Mouse (Mus musculus): ENCODE results near the gene Vinac1. TPM values are rescaled to one million over a fixed set of nuclear protein-coding genes. Genes with fewer than 3 reads are reported as not detected.

Vinac1 gene
- total RNA-seq (2021), result under 1 TPM in 1 of 2 experiments, not detected in 1; 0.26 TPM

DNA sequence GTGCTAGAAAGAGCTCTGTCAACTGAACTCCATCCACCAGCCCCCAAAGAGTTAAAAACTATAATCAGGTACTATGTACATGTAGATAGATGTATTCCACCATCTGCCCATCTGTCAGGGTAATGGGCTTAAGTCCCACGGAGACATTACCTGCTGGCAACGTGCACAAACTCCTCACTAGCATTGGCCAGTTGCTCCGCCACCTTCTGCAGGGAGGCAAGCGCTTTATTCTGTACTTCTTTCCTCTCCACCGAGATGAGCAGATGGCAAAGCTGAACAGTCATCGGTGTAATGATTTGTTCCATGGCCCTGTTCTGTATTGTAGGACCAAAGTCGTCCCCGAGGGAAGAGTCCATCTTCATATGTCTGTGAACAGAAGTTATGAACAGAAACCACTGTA, at the start of gene Vinac1:
Vinac1 (minus strand) TSS at position 362 of the 400 bp plus-strand sequence.
- no peak for DNase-seq (ENCODE audit: extremely low spot score in 1 of 2, low spot score in 2 of 2)

DNA sequence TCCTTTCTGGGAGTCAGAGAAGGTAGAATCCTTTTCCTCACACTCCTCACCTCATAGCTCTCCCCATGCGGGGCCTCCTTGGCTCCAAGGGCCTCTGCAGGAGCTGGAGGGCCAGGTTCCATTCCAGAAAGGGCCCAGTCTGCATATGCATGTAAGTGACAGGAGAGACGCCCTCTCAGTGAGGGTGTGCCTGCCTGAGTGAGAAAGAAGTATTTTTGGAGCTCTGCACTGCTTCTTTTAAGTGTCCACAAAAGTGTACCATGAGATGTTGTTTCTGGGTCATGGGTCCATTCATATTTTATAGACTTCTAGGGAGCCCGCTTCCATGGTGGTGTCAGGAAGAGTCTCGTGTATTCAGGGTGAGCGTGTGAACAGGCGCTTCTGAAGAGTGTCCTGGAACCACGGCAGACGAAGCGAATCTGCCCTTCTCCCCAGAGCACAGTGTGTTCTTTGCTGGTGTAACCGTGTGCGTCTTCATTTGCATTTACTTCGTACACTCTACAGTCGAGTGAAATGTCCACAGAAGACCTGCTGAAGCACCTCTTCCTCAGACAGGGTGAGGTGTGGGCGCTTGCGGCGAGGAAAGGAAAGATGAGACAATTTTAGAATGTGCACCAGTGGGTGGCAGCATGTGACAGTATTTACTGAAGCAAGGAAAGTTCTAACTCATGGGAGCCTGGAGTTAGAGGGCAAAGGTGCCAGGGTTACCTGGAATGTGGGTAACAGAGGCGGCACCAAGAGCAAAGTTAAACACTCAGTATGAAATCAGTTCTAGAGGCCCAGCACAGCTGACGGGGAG, 46.2 kb upstream of the Vinac1 start:
- intact Hi-C loops (cut with DNase I), result no loop called here
- DNase-seq (ENCODE audit: extremely low spot score in 1 of 2, low spot score in 2 of 2), result no peak

More for the DNA sequence above, at the start of gene Vinac1:
- intact Hi-C loops (cut with DNase I), result no loop called here

DNA sequence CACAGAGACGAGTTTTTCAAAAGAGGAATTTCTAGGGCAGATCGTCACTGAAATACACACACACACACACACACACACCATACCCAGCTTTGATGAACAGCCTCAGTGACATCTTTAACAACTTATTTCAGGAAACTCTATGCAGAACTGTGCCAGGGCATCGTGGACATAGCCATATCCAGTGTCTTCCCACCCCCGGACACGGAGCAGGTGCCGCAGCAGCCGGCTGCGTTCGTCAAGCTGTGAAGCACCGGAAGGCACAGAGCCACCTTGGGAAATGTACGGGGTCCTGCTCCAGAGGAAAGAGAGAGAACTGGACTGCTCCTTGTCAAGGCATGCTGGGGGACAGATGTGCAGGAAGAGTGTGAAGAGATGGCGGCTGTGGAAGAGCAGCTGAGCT, 44.8 kb upstream of the Vinac1 start:
- intact Hi-C loops (cut with DNase I), result no loop called here
- no peak for DNase-seq (ENCODE audit: extremely low spot score in 1 of 2, low spot score in 2 of 2)

DNA sequence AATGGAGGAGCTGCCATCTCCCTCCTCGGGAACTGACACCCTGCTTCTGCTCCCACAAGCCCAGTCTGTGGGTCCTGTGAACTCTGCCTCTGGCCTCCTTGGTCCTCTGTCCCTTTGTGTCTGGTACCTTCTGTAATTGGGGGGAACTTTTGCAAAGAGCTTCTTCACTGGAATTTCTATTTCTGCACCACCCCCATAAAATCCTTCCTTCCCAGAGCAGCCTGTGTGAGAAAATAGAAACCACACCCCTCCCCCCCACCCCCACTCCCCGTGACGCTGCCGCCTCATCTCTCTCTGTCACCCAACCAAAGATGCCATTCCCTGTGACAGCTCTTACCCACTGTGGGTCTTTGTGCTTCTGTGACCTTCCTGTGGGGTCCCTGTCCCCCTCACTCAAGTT, 42.4 kb upstream of the Vinac1 start:
- intact Hi-C loops (cut with DNase I), result no loop called here
- no peak for DNase-seq (ENCODE audit: extremely low spot score in 1 of 2, low spot score in 2 of 2)

DNA sequence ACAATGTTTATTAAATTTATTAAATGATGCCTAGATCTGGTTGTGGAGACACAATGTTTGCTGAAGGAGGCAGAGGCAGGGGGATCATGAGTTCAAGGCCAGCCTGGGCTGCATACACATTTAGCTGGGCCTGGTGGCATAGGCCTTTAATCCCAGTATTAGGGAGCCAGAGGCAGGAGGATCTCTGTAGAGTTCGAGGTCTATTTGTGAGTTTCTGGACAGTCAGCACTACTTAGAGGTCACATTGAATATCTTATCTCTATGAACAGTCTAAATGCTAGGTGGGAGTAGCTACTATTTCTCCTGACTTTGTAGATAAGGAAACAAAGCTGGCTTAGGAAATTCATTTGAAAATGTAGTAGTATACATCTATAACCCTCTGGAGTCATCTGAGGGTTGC, 39.5 kb upstream of the Vinac1 start:
- no peak for DNase-seq (ENCODE audit: extremely low spot score in 1 of 2, low spot score in 2 of 2)
- intact Hi-C loops (cut with DNase I), result no loop called here

DNA sequence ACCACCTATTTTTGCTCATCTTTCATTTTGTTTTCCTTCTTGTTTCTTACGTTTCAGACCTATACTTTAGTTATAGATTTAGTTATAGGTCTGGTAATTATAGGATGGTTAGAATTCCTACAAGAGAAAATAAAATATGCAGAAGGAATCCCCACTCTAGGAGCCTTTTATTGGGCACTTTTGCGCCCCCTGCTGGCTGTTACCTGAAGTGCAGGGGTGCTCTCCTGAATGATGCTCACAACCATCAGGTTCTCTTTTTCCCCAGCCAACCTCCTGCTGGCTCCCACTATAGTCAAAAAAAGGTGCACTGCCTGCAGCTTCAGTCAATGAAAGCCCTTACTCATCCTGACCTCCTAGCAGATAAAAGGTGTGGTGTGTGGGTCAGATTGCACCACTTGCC, 37.0 kb upstream of the Vinac1 start:
- intact Hi-C loops (cut with DNase I), result no loop called here
- no peak for DNase-seq (ENCODE audit: extremely low spot score in 1 of 2, low spot score in 2 of 2)

DNA sequence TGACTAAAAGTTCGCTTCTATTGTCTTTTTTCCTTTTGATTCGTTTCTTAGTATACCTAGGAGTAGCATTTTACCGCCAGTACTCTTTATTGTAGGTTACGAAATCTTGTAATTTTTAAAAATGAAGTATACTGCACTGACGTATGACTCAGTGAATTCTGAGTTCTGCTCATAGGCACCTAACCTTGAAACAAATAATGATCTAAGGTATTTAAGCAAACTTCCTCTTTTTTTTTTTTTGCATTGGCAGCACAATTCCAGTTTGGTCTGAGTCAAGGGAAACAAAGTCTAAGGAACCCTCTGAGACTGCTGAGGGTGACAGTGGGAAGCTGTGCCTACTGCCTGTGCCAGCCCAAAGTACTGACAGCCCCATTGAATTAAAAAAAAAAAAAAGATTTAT, 35.5 kb upstream of the Vinac1 start:
- intact Hi-C loops (cut with DNase I), result no loop called here
- no peak for DNase-seq (ENCODE audit: extremely low spot score in 1 of 2, low spot score in 2 of 2)

DNA sequence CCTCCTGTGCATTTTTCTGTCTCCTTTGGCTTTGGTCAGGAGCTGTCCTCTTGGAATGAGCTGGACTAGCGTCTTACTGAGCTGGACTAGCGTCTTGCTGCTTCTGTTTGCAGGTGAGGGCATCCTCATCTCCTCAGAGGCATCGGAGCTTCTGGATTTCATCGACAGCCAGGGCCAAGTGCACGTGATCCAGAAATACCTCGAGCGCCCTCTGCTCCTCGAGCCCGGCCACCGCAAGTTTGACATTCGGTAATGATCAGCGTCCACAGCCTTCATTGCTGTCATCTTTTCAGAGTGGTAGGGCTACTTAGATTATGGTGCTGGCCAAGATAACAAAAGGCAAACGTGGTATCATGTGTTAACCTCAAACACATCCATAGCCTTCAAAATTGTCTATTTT, 33.1 kb upstream of the Vinac1 start:
- intact Hi-C loops (cut with DNase I), result no loop called here
- DNase-seq (ENCODE audit: extremely low spot score in 1 of 2, low spot score in 2 of 2), result no peak

DNA sequence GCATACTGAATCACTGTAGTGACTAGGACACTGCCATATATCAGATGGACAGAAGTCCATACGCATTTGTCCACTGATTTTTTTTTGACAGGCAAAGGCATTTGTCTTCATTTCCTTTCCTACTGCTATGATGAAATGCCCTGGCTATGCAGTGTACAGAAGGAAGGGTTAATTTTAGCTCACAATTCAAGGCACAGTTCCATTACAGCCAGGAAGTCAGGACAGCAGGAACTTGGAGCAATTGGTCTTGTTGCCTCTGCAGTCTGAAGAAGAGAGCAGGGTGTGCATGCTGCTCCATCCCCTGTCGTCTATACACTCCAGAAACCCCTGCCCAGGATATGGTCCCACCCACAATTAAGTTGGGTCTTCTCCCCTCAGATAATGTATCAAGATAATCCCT, 31.2 kb upstream of the Vinac1 start:
- no peak for DNase-seq (ENCODE audit: extremely low spot score in 1 of 2, low spot score in 2 of 2)
- intact Hi-C loops (cut with DNase I), result no loop called here

DNA sequence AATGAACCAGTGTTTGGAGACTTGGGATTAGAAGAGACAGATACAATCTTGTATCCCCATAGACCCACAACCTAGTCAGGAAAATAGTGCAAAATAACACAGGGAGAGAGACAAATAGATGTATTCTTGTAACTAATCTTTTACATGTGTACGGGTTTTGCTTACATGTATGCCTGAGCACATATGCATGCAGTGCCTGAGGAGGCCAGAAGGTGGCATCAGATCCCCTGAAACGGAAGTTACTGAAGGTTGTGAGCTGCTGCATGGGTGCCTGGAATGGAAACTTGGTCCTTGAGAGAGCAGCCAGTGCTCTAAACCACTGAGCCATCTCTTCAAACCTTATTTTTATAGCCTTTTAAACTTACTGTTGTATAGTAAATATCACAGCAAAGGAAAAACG, 30.3 kb upstream of the Vinac1 start:
- intact Hi-C loops (cut with DNase I), result no loop called here
- DNase-seq (ENCODE audit: extremely low spot score in 1 of 2, low spot score in 2 of 2), result no peak

DNA sequence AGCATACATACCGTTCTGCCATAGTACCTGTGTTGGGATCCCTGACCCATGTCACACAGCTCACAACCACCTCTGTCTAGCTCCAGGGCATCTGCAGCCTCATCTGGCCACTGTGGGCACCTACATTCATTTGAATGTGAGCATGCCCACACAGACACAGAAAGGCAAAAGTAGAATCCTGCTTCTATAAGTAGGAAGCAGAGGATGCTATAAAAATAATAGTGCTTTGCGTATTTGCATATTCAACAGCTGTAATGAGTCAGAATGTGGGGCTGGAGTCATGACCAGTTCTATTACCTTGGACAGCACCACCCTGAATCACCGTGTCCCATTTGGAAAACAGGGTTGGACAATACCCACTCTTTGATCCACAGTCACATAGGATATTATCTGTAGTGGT, 22.3 kb upstream of the Vinac1 start:
- intact Hi-C loops (cut with DNase I), result no loop called here
- no peak for DNase-seq (ENCODE audit: extremely low spot score in 1 of 2, low spot score in 2 of 2)

DNA sequence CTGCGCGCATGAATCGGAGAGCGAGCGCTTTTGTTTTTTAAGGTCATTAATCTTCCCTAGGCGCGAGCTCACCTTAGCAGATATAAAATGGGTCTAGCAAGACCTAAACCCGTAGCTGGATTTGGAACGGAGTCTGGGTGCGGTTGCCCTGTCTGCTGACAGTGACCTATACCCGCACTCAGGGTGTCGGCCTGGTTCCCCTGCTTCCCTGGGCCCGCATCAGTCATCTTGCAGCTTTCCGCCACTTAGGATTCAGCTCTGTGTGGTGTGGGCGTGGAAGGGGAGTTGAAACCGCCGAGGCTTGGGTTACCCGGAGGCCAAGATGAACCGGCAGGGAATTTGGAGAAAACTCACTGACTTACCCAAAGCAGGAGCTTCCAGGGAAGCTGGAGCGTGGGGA, 18.4 kb upstream of the Vinac1 start:
- intact Hi-C loops (cut with DNase I), result no loop called here
- peak; percentile 38 to 73 for DNase-seq (ENCODE audit: extremely low spot score in 1 of 2, low spot score in 2 of 2)

DNA sequence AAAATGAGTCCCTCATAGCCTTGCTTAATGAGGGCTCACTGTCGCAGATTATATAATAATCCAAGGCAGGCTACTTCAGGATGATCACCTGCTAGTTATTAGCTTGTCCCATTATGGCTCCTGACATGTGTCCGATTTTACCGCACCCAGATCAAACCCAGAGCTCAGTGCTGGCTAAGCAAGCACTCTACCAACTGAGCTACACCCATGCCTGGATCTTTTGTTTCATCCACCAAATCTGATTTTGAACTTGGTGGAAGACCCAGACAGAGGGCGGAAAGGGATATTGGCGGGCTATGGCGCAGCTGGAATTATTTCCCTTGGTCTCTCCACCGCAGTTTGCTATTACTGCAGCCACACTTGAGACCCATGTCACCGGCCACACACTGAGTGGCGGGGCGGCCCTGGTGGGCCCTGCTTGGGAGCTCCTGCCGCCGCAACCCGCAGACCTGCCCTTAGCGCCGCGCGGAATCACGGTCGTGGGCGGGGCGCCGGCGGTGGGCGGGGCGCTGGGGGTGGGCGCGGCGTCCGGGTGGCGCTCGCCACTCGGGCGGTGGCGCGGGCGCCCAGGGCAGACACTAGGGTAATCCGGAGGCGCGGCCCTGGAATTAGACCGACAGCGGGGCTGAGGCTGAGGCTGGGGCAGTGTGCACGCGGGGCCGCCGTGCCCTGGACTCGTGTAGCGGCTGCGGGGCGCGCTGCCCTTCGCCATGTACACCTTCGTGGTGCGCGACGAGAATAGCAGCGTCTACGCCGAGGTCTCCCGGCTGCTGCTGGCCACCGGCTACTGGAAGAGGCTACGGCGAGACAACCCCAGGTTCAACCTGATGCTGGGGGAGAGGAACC, 17.7 kb upstream of the Vinac1 start, which contains the start of gene Ttl:
Ttl (plus strand) TSS at position 506 of the 846 bp plus-strand sequence.
- intact Hi-C loops (cut with DNase I), result no loop called here
- peak; percentile 33 to 84 for DNase-seq (ENCODE audit: extremely low spot score in 1 of 2, low spot score in 2 of 2)

DNA sequence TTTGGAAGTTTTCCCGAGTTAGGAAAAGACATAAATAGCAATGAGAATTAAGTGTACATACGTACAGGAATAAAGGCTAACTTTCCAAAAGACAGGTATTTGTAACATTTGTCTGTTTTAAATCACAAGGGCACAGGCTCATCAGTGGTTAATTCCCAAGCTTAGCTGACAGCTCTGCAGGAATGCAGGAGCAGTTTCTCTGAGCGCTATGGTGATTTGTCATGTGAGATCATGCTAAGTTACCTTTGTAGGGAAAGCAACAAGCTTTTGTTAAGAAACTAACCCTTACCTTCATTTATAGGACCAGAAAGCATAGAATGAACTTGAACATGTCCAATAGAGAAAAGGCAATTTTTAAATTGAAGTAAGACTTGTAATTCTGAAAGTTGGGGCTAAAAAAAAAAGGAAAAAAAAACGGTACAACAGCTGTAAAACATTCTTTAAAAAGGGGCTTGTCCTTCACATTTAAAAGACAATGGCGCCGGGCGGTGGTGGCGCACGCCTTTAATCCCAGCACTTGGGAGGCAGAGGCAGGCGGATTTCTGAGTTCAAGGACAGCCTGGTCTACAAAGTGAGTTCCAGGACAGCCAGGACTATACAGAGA, 13.6 kb upstream of the Vinac1 start:
- intact Hi-C loops (cut with DNase I), result no loop called here
- DNase-seq (ENCODE audit: extremely low spot score in 1 of 2, low spot score in 2 of 2), result no peak

DNA sequence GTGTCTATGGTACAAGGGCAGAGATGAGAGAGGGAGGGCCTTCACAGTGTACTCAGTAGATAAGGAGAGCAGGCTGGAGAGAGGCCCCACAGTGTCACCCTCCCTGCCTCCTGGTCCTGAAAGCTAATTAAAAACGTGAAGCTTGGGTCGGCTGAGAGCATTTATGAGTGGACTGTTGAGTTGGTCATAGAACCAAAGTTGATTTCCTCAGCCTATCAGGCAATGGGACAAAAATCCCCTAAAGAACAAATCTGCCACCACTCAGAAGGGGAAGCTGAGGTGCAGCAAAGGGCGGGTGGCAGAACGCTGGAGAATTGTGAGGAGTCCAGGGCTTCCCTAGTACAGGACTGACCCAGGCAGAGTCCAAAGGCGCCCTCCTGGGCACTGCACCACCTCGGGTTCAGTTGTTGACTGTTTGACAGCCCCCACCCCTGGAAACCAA, 10.0 kb upstream of the Vinac1 start:
- intact Hi-C loops (cut with DNase I), result no loop called here
- DNase-seq (ENCODE audit: extremely low spot score in 1 of 2, low spot score in 2 of 2), result no peak

DNA sequence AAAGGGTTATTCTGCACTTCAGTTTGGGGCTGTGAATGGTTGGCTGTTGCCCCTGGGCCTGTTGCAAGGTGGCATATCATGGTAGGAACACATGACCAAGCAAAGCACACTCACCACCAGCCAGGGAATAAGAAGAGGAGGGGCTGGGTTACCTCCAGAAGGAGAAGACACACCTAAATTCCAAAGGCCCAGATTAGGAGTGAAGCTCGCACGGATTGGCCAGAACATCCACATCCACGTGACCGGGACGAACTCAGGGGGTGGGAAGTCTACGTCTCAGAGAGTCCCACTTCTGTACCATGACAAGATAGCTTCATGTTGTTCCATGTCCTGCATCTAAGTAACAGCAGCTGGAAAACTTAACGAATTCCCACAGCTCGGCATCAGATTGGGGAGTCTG, 9.3 kb upstream of the Vinac1 start:
- DNase-seq (ENCODE audit: extremely low spot score in 1 of 2, low spot score in 2 of 2), result no peak
- intact Hi-C loops (cut with DNase I), result no loop called here

DNA sequence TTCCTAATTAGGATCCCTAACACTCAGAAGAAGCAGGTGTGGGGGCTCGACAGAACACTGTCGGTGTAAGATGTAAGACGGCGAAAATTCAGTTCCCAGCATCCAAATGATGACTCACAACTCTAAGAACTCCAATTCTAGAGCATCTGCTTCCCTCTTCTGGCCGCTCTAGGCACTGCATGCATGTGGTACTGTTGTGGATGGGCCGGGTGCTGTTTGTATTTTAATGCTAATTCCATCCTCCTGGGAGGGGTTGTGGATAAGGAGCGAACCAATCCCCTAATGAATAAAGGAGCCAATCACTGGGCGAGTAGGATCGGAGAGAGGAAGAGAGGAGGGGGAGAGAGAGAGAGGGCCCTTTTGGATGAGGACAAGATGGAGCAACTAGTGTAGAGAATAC, 8.6 kb upstream of the Vinac1 start:
- DNase-seq (ENCODE audit: extremely low spot score in 1 of 2, low spot score in 2 of 2), result no peak
- intact Hi-C loops (cut with DNase I), result no loop called here

DNA sequence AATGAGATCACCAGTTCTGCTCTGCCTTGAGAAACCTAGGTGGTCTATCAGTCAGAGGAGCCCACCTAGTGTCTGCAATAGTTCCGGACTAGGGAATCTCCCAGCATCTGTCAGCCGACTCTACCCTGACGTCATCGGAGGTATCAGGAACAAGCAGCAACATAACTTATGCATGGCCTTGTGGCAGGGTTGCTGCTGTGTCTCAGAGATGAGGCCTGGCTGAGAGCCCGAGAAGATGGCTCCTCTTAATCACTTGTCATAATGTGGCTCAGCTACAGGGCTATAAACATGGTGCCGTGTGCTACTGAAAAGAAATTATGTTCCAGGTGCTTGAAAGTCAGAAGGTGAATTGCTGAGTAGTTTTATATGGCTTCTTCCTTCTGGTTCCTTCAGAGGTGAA, 7.8 kb upstream of the Vinac1 start:
- intact Hi-C loops (cut with DNase I), result no loop called here
- no peak for DNase-seq (ENCODE audit: extremely low spot score in 1 of 2, low spot score in 2 of 2)

DNA sequence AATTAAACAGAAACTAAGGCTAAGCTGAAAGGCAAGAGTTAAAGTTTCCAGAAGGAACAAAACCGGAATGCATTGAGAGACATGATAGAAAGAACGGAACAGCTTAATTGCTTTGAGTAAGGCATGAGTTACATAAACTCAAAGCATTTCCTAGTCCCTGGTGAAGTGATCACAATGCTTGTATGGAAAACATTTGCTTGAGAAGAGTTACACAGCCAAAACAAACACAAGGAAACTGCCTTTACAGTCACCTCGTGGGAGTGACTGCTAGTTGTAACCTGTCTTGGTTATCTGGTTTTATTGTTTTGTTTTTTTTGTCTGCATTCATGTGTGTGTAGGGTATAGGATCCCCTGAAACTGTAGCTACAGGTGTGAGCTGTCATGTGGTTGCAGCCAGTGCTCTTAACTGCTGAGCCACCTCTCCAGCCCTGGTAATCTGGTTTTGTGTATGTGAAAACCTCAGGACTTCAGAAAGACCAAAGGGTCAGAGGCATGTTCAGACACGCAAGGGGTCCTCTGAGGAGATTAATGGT, 4.5 kb upstream of the Vinac1 start:
- no peak for DNase-seq (ENCODE audit: extremely low spot score in 1 of 2, low spot score in 2 of 2)
- intact Hi-C loops (cut with DNase I), result no loop called here

DNA sequence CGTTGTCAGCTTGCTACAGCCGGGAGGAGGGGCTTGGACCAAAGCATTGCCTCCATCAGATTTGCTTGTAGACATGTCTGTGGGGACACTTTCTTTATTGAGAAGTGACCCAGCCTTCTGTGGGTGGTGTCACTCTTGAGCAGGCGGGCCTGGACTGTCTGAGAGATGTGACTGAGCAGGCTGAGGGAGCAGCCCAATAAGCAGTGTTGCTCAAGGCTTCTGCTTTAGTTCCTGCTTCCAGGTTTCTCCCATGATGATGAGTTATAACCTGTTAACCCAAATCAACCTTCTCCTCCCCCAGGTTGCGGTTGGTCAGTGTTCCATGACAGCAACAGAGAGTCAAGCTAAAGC, 1.2 kb downstream of the Vinac1 start:
- intact Hi-C loops (cut with DNase I), result no loop called here
- no peak for DNase-seq (ENCODE audit: extremely low spot score in 1 of 2, low spot score in 2 of 2)
